Mouse (Mus musculus): ENCODE measurements at regions not wholly inside any gene's neighbourhood (a gene's known extent, or its start where the extent isn't known, plus 50 kb on each side); places are given as distances from the start of the nearest gene placed in this dataset.
A peak's percentile ranks its signal among the peaks of the same experiment; 100 is the strongest.

DNA sequence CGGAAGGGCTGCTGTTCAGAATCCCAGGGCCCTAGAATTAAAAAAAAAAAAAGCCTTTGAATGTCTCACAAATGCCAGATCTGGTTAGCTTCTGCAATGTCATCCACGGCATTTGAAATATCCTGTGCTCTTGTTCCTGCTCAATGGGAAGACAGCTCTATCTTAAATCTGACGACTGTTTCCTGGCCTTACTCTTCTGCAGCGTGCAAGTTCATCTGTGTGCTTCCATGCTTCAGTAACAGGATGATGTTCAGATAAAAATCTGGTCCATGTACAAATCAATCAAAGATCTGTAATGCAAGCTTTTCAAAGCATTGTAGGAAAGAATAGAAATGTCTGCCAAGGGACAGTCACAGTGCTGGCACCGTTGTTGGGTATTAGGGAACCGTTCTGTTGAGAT is 738.4 kb downstream of the 4930447A16Rik start:
- Histone ChIP-seq H3K4me3 (replicated peaks; ENCODE audit: insufficient read depth, low read depth, low read length) (no peak overlapping the region), H3K4me1 (ENCODE audit: control insufficient read depth, insufficient read depth, low read length) (no peaks in the 10 kb centered on the region), H3K27ac (ENCODE audit: insufficient read depth, low read length) (no peak overlapping the region), H3K27me3 (ENCODE audit: control insufficient read depth, insufficient read depth, low read length) (no peaks in the 10 kb centered on the region)
- TF ChIP-seq CTCF (IDR thresholded peaks at IDR 0.05; ENCODE audit: borderline replicate concordance, insufficient read depth, low read depth, low read length) (no peak), POLR2A (IDR thresholded peaks at IDR 0.05; ENCODE audit: borderline replicate concordance, insufficient read depth, low read length) (no peak)
- 33% methylated on average over 6 of the region's 6 CpGs for WGBS
- DNase-seq = peak in 1 of 2 experiments; percentile 4

DNA sequence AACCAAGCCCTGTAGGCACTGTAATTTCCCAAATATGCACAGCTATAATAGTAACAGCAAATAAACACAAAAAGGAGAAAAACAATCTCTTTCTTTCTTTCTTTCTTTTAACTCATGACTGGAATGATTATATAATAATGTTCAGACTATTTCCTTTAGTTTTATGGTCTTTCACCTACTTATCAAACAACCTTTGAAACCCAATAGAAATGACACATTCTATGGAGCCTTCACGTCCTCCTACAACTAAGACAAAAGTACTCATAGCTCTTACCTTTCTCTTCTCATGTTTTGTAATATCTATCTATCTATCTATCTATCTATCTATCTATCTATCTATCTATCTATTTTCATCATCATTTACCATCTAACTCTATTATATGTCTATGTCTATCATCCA is 739.5 kb downstream of the 4930447A16Rik start:
- no peak for DNase-seq
- no peaks in the 10 kb centered on the region for H3K4me1 ChIP-seq (ENCODE audit: control insufficient read depth, insufficient read depth, low read length)
- no peak for TF ChIP-seq POLR2A (IDR thresholded peaks at IDR 0.05; ENCODE audit: borderline replicate concordance, insufficient read depth, low read length)
- TF ChIP-seq CTCF (IDR thresholded peaks at IDR 0.05; ENCODE audit: borderline replicate concordance, insufficient read depth, low read depth, low read length) = no peak
- 97% methylated on average over 1 of the region's 1 CpGs for WGBS
- no peak overlapping the region for H3K27ac ChIP-seq (ENCODE audit: insufficient read depth, low read length)
- H3K4me3 ChIP-seq (replicated peaks; ENCODE audit: insufficient read depth, low read depth, low read length) = no peak overlapping the region
- H3K27me3 ChIP-seq (ENCODE audit: control insufficient read depth, insufficient read depth, low read length) = no peaks in the 10 kb centered on the region

DNA sequence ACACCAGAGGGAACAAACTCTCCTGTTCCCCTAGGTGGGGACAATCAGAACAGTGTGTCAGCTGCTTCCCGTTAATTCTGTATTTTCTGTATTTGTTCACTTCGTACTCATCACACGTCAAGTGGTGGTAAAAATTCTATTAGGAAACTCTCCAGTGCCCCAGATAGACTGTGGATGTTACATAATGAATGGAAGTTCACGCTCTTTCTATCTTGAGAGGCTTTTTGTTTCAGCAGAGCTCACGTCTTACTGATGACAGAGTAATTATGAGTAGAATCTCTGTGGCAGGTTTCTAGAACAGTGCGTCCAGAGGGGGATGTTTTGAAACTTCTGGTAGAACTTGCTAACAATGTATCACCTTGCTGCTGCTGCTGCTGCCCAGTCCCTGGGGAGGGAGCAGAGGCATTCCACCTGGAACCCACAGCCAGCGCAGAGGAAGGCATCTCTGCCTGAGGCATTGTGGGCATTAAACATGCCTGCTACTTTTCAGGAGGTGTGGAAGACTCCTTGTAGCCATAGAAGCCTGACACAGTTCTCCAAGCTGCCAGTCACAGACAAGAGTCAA is 740.6 kb downstream of the 4930447A16Rik start:
- no peak overlapping the region for H3K27ac ChIP-seq (ENCODE audit: insufficient read depth, low read length)
- no peak overlapping the region for H3K4me3 ChIP-seq (replicated peaks; ENCODE audit: insufficient read depth, low read depth, low read length)
- no peaks in the 10 kb centered on the region for H3K27me3 ChIP-seq (ENCODE audit: control insufficient read depth, insufficient read depth, low read length)
- WGBS = 83% methylated on average over 7 of the region's 7 CpGs
- TF ChIP-seq CTCF (IDR thresholded peaks at IDR 0.05; ENCODE audit: borderline replicate concordance, insufficient read depth, low read depth, low read length) (no peak), POLR2A (IDR thresholded peaks at IDR 0.05; ENCODE audit: borderline replicate concordance, insufficient read depth, low read length) (no peak)
- DNase-seq = peak in 1 of 2 experiments; percentile 5
- no peaks in the 10 kb centered on the region for H3K4me1 ChIP-seq (ENCODE audit: control insufficient read depth, insufficient read depth, low read length)

DNA sequence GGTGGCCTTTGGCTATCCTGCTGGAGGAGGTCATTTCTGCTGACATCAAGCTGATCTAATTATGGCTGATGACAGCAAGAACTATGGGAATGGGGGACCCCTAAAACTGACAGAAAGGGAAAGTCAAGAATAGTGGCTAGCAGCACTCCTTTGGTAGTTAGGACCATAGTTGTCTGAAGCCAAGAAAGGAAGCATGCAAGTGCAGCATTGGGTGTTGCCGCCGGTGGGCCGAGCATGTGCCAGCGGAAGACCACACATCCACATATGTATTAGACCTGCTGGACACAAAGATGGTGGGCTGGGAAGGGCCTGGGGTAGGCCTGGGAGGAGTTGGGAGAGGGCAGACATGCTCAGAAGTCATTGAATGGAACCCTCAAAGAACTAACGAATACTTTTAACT is 741.1 kb downstream of the 4930447A16Rik start:
- WGBS = 96% methylated on average over 5 of the region's 5 CpGs
- no peaks in the 10 kb centered on the region for H3K4me1 ChIP-seq (ENCODE audit: control insufficient read depth, insufficient read depth, low read length)
- H3K4me3 ChIP-seq (replicated peaks; ENCODE audit: insufficient read depth, low read depth, low read length) = no peak overlapping the region
- H3K27ac ChIP-seq (ENCODE audit: insufficient read depth, low read length) = no peak overlapping the region
- no peaks in the 10 kb centered on the region for H3K27me3 ChIP-seq (ENCODE audit: control insufficient read depth, insufficient read depth, low read length)
- DNase-seq = no peak
- no peak for TF ChIP-seq CTCF (IDR thresholded peaks at IDR 0.05; ENCODE audit: borderline replicate concordance, insufficient read depth, low read depth, low read length)
- TF ChIP-seq POLR2A (IDR thresholded peaks at IDR 0.05; ENCODE audit: borderline replicate concordance, insufficient read depth, low read length) = no peak

DNA sequence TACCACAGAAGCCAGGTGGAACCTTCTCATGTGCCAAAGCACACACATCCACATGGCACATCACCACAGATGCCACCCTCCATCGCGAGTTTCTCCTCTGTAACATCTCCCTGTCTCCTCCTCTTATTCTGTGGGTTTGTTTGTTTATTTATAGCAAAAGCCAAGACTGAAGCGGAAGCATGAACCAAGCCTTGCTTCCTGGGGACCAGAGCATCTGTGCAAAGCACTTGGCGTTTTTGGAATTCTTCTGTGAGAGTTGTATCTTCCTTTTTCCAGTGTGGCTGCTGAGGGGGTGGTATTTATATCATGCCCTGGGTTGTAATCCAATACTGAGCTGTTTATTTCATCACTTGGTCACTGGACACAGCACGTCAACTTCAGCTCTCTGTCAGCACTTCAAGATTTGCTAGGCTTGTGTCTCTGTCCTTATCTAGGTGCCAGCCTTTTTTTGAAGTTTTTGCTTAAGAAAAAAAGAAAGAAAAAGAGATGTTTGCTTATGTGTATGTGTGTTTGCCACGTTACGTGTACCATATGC is 742.3 kb downstream of the 4930447A16Rik start:
- WGBS = 50% methylated on average over 7 of the region's 7 CpGs
- no peak overlapping the region for H3K4me3 ChIP-seq (replicated peaks; ENCODE audit: insufficient read depth, low read depth, low read length)
- DNase-seq = no peak
- TF ChIP-seq CTCF (IDR thresholded peaks at IDR 0.05; ENCODE audit: borderline replicate concordance, insufficient read depth, low read depth, low read length) (no peak), POLR2A (IDR thresholded peaks at IDR 0.05; ENCODE audit: borderline replicate concordance, insufficient read depth, low read length) (no peak)
- H3K27me3 ChIP-seq (ENCODE audit: control insufficient read depth, insufficient read depth, low read length) = no peaks in the 10 kb centered on the region
- no peak overlapping the region for H3K27ac ChIP-seq (ENCODE audit: insufficient read depth, low read length)
- no peaks in the 10 kb centered on the region for H3K4me1 ChIP-seq (ENCODE audit: control insufficient read depth, insufficient read depth, low read length)

DNA sequence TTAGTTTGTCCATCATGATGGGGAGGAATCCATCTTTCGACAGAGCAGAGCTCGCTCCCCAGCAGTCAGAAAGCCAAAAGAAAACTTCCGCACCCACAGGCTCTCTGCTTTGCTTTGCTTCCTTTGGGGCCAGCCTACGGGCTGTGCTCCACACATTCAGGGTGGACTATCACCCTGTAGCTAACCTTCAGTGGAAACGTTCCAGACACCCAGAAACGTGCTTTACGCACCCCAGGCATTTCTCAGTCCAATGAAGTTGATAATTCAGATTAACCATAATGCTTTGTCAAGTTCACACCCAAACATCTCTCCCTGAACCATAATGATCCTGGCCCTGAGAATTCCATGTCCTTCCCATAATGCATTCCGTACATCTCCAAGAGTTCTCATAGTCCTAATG is 743.8 kb downstream of the 4930447A16Rik start:
- Histone ChIP-seq H3K27me3 (ENCODE audit: control insufficient read depth, insufficient read depth, low read length) (no peaks in the 10 kb centered on the region), H3K27ac (ENCODE audit: insufficient read depth, low read length) (no peak overlapping the region), H3K4me3 (replicated peaks; ENCODE audit: insufficient read depth, low read depth, low read length) (no peak overlapping the region), H3K4me1 (ENCODE audit: control insufficient read depth, insufficient read depth, low read length) (no peaks in the 10 kb centered on the region; the same call in 1 of the 2 replicates)
- WGBS = 85% methylated on average over 8 of the region's 8 CpGs
- DNase-seq = no peak
- no peak for TF ChIP-seq CTCF (IDR thresholded peaks at IDR 0.05; ENCODE audit: borderline replicate concordance, insufficient read depth, low read depth, low read length)
- no peak for TF ChIP-seq POLR2A (IDR thresholded peaks at IDR 0.05; ENCODE audit: borderline replicate concordance, insufficient read depth, low read length)
